Mouse (Mus musculus) layer of hippocampus, postnatal 25 days (tissue): ENCODE results near the gene Cpsf4l. TPM values are rescaled to one million over a fixed set of nuclear protein-coding genes. Genes with fewer than 3 reads are reported as not detected.
"Not testable (repeated sequence)": the region's sequence is repeated elsewhere in the genome, so short reads cannot be mapped to it uniquely, and the experiment has no call there.

Experiments
- DNase-seq, 2 experiments: peaks; one replicate each; pipeline ENCODE4 v3.0.0; 2022; ENCODE audit warnings: mixed read lengths in 2 of 2, low spot score in 1 of 2; ENCODE audit errors: extremely low spot score in 1 of 2
- total RNA-seq, 2 experiments: library from RNA; stranded (reverse); gene quantifications; 2 replicates each; pipeline ENCODE4 v1.2.3; 2021

The Cpsf4l gene
- total RNA-seq, 2 experiments from 2014 or later: 0.22 TPM; not detected in 1

- no peak for DNase-seq
These were observed 40.1 kb downstream of the Cpsf4l start for GRCm38 (mm10) chr11:113669711-113670110.

DNA sequence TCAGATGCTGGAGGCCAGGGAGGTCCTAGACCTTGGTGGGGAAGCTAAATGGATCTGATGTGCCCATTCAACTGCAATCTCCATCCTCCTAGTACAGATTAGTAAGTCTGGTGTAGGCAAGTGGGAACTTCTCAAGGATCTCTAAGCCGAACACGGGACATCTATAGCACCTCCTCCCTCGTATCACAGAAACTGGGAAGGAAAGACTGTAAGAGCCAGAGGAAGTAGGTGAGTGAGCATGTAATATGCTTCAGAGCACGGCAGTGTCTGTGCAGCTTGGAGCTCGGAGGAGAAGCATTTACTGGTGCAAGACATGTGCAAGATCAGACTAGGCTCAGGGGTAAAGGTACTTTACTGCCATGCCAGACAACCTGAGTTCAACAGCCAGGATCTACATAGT is 41.0 kb downstream of the Cpsf4l start:
- DNase-seq: no peak

DNA sequence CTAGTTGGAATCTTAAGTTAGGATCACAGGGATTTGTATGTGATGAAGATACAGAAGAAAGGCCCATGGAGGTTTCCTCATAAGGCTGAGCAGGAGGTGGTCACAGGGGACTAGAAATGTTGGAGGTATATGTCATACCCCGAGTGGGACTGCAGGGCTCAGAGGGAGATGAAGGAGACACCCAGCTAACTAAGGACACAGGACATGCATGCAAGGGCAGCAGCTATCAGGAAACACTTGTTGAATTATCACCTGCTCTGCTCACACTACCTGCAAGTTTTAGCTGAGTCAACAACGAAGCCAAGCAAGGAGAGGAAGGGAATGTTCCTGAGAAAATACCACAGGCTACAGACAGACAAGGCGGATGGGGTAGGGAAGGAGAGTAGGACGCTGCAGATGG is 42.1 kb downstream of the Cpsf4l start:
- no peak for DNase-seq

- DNase-seq: no peak
These were observed 42.7 kb downstream of the Cpsf4l start for GRCm38 (mm10) chr11:113667122-113667521.

DNA sequence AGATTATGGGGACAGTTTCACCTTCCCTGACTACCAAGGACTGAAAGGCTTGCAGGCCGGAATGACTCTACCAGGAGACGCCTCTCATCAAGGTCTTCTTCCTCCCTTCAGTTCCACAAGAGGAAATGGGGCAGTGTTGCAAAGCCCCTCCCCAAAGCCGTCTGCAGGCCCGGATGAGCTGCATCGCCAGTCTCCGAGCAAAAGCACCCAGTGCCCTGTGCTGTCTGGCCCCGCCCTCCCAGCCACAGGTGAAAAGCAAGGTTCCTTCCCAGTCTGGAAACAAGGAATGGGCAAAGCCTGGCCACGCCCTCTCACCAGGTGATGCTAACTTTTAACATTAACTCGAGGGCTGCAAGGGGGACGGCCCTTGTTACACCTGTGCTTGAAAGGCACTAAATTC is 43.2 kb downstream of the Cpsf4l start:
- DNase-seq: no peak

- no peak for DNase-seq
These were observed 43.6 kb downstream of the Cpsf4l start for GRCm38 (mm10) chr11:113666205-113666604.

- DNase-seq: no peak
These were observed 45.5 kb downstream of the Cpsf4l start for GRCm38 (mm10) chr11:113664279-113664678.

DNA sequence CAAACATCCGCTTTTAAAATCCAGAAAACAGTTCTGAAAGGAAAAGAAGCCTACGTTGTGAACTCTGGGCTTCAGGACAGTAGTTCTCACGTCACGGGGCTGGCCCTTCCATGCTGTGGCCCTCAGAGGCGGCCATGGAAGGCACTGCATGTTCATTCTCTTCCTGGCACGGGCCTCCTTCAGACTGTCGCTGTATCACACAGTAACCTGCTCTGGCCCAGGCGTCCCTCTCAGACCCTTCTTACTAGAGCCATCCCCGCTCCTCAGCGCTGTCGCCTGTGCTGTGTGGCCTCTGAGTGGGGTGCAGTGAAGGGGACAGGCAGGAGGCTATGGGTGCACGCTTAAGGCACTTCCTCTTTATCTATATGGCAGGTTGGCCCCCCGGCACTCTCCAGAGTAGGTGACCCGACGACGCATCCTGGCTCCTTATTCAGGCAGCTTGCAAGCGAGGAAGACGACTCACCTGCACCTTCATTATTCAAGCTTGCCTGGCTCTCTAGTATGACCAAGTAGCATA is 47.9 kb downstream of the Cpsf4l start:
- DNase-seq: no peak

DNA sequence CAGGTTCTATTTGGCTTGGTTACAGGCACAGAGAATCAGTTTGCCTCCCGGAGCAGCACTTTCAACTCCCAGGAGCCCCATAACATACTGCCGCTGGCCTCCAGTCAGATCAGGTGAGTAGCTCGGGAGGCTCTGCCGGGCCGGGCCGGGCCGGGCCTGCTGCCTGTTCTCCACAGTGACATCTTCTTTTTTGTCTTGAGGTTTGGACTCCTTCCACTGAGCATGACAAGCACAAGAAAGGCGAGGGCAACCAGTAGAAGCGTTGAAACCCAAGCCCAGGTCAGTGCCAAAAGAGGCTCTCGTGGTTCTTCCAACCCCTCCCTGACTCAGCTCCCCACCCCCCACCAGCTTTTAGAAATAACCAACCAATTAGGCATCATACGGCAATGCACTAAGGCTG is 48.9 kb downstream of the Cpsf4l start:
- no peak for DNase-seq

- not testable (repeated sequence) for DNase-seq
These were observed 49.6 kb downstream of the Cpsf4l start for GRCm38 (mm10) chr11:113660213-113660612.

DNA sequence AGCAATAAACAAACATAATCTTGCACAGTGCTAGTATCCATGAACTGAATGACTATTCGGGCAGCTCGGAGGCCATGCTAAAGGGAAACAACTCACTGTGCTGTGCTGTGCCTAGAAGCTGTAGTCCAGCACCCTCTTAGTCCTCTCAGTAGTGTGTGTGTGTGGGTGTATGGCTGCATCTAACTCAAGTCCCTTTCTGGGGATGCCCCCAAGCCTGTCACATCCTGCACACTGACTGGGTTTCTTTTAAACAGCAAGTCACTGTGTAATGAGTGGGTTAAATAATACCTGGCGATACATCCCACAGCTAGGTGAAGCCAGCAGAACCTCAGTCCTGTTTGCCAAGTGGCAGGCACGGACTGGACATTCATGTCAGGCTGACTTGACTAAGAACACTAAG is 51.1 kb downstream of the Cpsf4l start:
- DNase-seq: no peak

GRCm38 (mm10) chr11:113658319-113658718 is 51.5 kb downstream of the Cpsf4l start:
- DNase-seq: no peak

- no peak for DNase-seq
These were observed 52.6 kb downstream of the Cpsf4l start for GRCm38 (mm10) chr11:113657221-113657620.

DNA sequence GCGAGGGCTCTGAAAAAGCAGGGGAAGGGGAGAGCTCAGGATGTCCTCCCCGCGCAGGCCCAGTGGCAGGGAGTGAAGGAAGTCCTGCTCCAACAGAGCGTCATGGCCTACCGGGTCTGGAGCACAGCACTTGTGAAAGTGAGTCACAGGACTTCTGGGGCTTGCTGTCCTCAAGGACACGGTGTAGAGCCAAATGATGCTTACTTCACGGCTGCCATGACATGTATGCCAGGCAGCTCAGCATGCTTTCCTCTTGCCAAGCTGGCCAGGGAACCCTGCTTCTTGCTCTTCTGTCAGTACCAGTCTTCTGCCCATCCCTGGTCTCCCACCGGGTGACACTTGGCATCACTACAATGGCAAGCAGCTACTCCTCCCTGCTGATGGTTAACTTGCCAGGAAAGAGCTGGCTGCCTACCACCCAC is 53.3 kb downstream of the Cpsf4l start:
- DNase-seq: no peak

- no peak for DNase-seq
These were observed 55.1 kb downstream of the Cpsf4l start for GRCm38 (mm10) chr11:113654561-113655270.

DNA sequence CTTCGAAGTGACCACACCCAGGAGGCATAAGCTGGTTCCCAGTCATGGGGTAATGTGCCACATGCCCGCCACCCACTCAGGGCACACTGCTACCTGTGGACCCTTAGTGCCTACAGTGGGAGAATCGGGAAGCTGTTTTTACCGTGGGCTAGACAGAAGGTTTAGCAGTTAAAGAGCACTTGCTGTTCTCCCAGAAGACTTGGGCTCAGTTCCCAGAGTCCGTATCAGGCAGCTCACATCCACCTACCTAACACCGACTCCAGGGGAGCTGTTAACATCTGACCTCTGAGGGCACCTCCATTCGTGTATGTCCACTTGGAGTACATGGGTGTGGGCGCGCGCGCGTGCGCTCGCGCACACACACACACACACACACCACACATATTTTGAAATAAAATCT is 55.7 kb downstream of the Cpsf4l start:
- DNase-seq: no peak

GRCm38 (mm10) chr11:113652516-113652915 is 57.3 kb downstream of the Cpsf4l start:
- no peak for DNase-seq

- DNase-seq: peak in 1 of 2 experiments; percentile 39
These were observed 57.9 kb downstream of the Cpsf4l start for GRCm38 (mm10) chr11:113651907-113652273.

GRCm38 (mm10) chr11:113651206-113651906 is 58.5 kb downstream of the Cpsf4l start:
- DNase-seq: no peak

GRCm38 (mm10) chr11:113649353-113650210 is 60.2 kb downstream of the Cpsf4l start, which contains the start of gene Slc39a11:
TSS of gene Slc39a11 (minus strand) at chr11:113650079.
- peak; percentile 42 to 62 for DNase-seq
